Mouse (Mus musculus): ENCODE measurements around the gene Rnf169.

DNA sequence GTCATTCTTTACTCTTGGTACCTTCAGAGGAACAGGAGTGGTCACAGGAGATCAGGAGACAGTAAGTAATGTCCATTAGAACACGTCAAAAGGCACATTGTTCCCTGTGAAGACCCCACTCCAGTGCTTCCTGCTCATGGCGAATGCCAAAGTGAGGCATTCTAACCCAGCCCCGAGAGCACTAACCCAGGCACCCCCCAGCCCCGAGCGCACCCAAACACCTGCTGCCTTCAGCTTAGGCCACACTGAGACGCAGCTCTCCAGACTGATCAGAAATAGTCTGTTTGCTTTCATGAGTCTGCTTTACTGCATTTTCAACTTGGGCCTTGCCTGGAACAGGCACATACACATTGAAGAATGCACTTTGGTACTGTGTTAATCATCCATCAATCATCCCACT lies 60.3 kb downstream of the Rnf169 start:
- TF ChIP-seq CTCF (IDR thresholded peaks at IDR 0.05; ENCODE audit: low read depth) (no peak), EP300 (IDR thresholded peaks at IDR 0.05; ENCODE audit: low read depth) (no peak)

All from liver, postnatal 0 days (tissue).